Mouse (Mus musculus) embryonic facial prominence, embryonic 13.5 days (tissue): ENCODE data around the gene Gm21209. TPM values are rescaled to one million over a fixed set of nuclear protein-coding genes. Genes with fewer than 3 reads are reported as not detected.
"Not testable (repeated sequence)": the region's sequence is repeated elsewhere in the genome, so short reads cannot be mapped to it uniquely, and the experiment has no call there.

ENCODE experiments used
- ATAC-seq: fragments of 200-750 bp; cut with Nextera tagmentation; 2 replicates; pipeline ENCODE4 v1.8.0; 2017; ENCODE audit warnings: low read depth; ENCODE audit not compliant: insufficient number of reproducible peaks, insufficient read depth, low FRiP score, low TSS enrichment
- H3K27ac ChIP-seq: fragments of 300-500 bp; sonication (generic); 2 replicates; pipeline ENCODE4 v1.5.1; 2015; ENCODE audit warnings: moderate library complexity, mild to moderate bottlenecking, inconsistent platforms
- H3K27me3 ChIP-seq: fragments of 300-500 bp; sonication (generic); 2 replicates; pipeline ENCODE4 v1.6.1; 2015; ENCODE audit warnings: mild to moderate bottlenecking, inconsistent platforms
- H3K36me3 ChIP-seq: fragments of 300-500 bp; sonication (generic); 2 replicates; pipeline ENCODE4 v1.6.1; 2015; ENCODE audit warnings: mild to moderate bottlenecking, inconsistent platforms
- H3K4me1 ChIP-seq: fragments of 300-500 bp; sonication (generic); 2 replicates; pipeline ENCODE4 v1.6.1; 2015; ENCODE audit warnings: inconsistent platforms
- H3K4me2 ChIP-seq: fragments of 300-500 bp; sonication (generic); 2 replicates; pipeline ENCODE4 v1.6.1; 2015; ENCODE audit warnings: moderate library complexity, mild to moderate bottlenecking, inconsistent platforms
- H3K4me3 ChIP-seq: fragments of 300-500 bp; sonication (generic); 2 replicates; pipeline ENCODE4 v1.5.1; 2015; ENCODE audit warnings: mild to moderate bottlenecking, inconsistent platforms
- H3K9ac ChIP-seq: fragments of 300-500 bp; sonication (generic); 2 replicates; pipeline ENCODE4 v1.6.1; 2015; ENCODE audit warnings: mild to moderate bottlenecking, inconsistent platforms
- H3K9me3 ChIP-seq: fragments of 300-500 bp; sonication (generic); 2 replicates; pipeline ENCODE4 v1.6.1; 2016; ENCODE audit warnings: inconsistent platforms
- WGBS: fragments of 180-500 bp; shearing (Covaris S2); methylation state at CpG from one replicate; pipeline ENCODE4 v1.1.7; 2015; ENCODE audit warnings: mixed read lengths; 5-methylcytosine and 5-hydroxymethylcytosine counted together
- polyA plus RNA-seq: library from polyadenylated mRNA; unstranded; fragments of >200 nt; fragmentation: Nextera tagmentation; extraction: Ambion mirVana; gene quantifications from 2 replicates; pipeline ENCODE4 v1.2.1, GENCODE M21; 2015

The Gm21209 gene
- polyA plus RNA-seq = not detected in 2 replicates

DNA sequence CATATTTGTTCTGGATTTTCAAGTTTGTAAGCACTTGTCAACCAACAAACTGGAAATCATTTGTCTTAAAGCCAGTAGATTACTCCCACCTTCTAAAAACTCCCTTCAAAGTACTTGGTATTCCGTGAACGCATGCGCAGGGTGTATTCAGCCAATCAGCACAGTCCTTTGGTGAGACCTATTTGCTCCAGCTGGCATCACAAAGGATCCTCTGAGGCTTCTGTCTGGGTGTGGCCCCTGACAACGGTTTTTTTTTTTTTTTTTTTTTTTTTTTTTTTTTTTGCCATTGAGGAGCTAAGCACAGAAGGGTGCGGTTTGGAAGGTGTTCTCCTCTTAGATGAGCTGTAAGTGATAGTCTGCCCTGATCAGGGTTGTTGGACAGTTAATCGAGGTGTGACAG, at the start of gene Gm21209:
Gene Gm21209, plus strand, starts transcription at position 301 of the 400 bp plus-strand sequence.
- not testable (repeated sequence) for H3K9ac ChIP-seq, H3K9me3 ChIP-seq, H3K4me1 ChIP-seq, H3K36me3 ChIP-seq, H3K4me2 ChIP-seq, H3K27me3 ChIP-seq, ATAC-seq, H3K4me3 ChIP-seq, H3K27ac ChIP-seq
- no CpG with 5 or more reads among the region's 6 CpGs for WGBS
